Mouse (Mus musculus) small intestine, adult 2 months (tissue): ENCODE measurements around the gene Acod1.

Experiments
- CTCF ChIP-seq: fragments of 200-500 bp; IDR thresholded peaks from 2 replicates; pipeline ENCODE4 v1.5.1; 2012; ENCODE audit warnings: low read depth, mild to moderate bottlenecking, control low read depth, inconsistent platforms, low read length, moderate library complexity, mixed read lengths; ENCODE audit not compliant: insufficient replicate concordance, insufficient read length; ENCODE audit errors: extremely low read depth
- POLR2A ChIP-seq: fragments of 200-500 bp; IDR thresholded peaks from 2 replicates; pipeline ENCODE4 v1.6.1; 2012; ENCODE audit warnings: low read depth, mild to moderate bottlenecking, control low read depth, inconsistent platforms, low read length, moderate library complexity

- TF ChIP-seq CTCF (no peak), POLR2A (no peak)
Measured at GRCm38 (mm10) chr14:103087846-103088245, 41.1 kb downstream of the Acod1 start.
